ENCODE assay signal across 8 mouse cellular contexts in genomic region chr3:152166099-152166423, GRCm38 (mm10). TPM values are rescaled to one million over a fixed set of nuclear protein-coding genes. Genes with fewer than 3 reads are reported as not detected.
DNase-seq lines count a peak whose midpoint lies in the region; ATAC-seq and TF ChIP-seq lines count a peak whose summit lies in the region.

TSS of gene Gipc2 (minus strand) at chr3:152166230.

- H3K4me3 ChIP-seq in megakaryocyte, embryonic 14.5 days (replicated peaks), result peak within 1 kb of the TSS; percentile 93
- peak within 1 kb of the TSS; percentile 49 for H3K4me3 ChIP-seq in limb, embryonic 11.5 days (ENCODE audit: low read depth, low read length)
- H3K4me3 ChIP-seq in small intestine, adult 2 months (ENCODE audit: low read depth, low read length), result peak within 1 kb of the TSS; percentile 82

- no peak for TF ChIP-seq CTCF in small intestine, adult 2 months (IDR thresholded peaks at IDR 0.05; ENCODE audit: extremely low read depth, insufficient read length, insufficient replicate concordance, low read depth, low read length)

- H3K4me2 ChIP-seq in limb, embryonic 11.5 days (ENCODE audit: low read depth, severe bottlenecking), result peak within 1 kb of the TSS; percentile 96

- H3K4me1 ChIP-seq in megakaryocyte, embryonic 14.5 days, result peaks cover 73% of the 10 kb centered on the region
- H3K4me1 ChIP-seq in limb, embryonic 11.5 days (ENCODE audit: control insufficient read depth, insufficient read depth, low read length), result peaks cover 8% of the 10 kb centered on the region; the same call in 1 of the 2 replicates
- H3K4me1 ChIP-seq in small intestine, adult 2 months (ENCODE audit: control insufficient read depth, insufficient read depth, insufficient read length, low read length), result peaks cover 14% of the 10 kb centered on the region

- ATAC-seq in megakaryocyte, adult 5-6 weeks (ENCODE audit: poor library complexity, severe bottlenecking), result no peak
- no peak for ATAC-seq in limb, embryonic 11.5 days (ENCODE audit: insufficient number of reproducible peaks, low FRiP score, low TSS enrichment, low read depth)

- peaks cover 17% of the 10 kb centered on the region for H3K27me3 ChIP-seq in megakaryocyte, embryonic 14.5 days (replicated peaks)
- H3K27me3 ChIP-seq in limb, embryonic 11.5 days (ENCODE audit: control insufficient read depth, insufficient read depth, low read length), result peaks cover 7% of the 10 kb centered on the region
- H3K27me3 ChIP-seq in small intestine, adult 2 months (ENCODE audit: control insufficient read depth, insufficient read depth, low read length), result no peaks in the 10 kb centered on the region

- 8% methylated on average over 10 of the region's 10 CpGs for WGBS in limb, embryonic 11.5 days
- 9% methylated on average over 10 of the region's 10 CpGs for WGBS in small intestine, adult 2 months

- H3K36me3 ChIP-seq in megakaryocyte, embryonic 14.5 days (replicated peaks; ENCODE audit: low read length), result peaks cover 10% of the 10 kb centered on the region
- H3K36me3 ChIP-seq in limb, embryonic 11.5 days (ENCODE audit: control insufficient read depth, insufficient read depth, low read length), result no peaks in the 10 kb centered on the region
- peaks cover 3% of the 10 kb centered on the region; the same call in 1 of the 2 replicates for H3K36me3 ChIP-seq in small intestine, adult 2 months (ENCODE audit: control insufficient read depth, insufficient read depth, low read length)

- H3K9me3 ChIP-seq in megakaryocyte, embryonic 14.5 days, result peaks cover 11% of the 10 kb centered on the region
- H3K9me3 ChIP-seq in limb, embryonic 11.5 days (ENCODE audit: control insufficient read depth, low read length), result no peaks in the 10 kb centered on the region

- peak; percentile 33 for DNase-seq in embryo, embryonic 11 days
- DNase-seq in embryo, embryonic 9.5 days (ENCODE audit: extremely low spot score), result no peak
- DNase-seq in limb, embryonic 11.5 days (ENCODE audit: low spot score), result peak; percentile 54
- DNase-seq in urinary bladder, postnatal 14 days (ENCODE audit: low spot score), result no peak
- DNase-seq in kidney, adult 18-20 months, result no peak

- no peak for TF ChIP-seq POLR2A in small intestine, adult 2 months (IDR thresholded peaks at IDR 0.05; ENCODE audit: low read depth, low read length)

- H3K9ac ChIP-seq in limb, embryonic 11.5 days (ENCODE audit: low read length), result peak within 1 kb of the TSS; percentile 50

- no peak within 1 kb of the TSS for H3K27ac ChIP-seq in limb, embryonic 11.5 days (replicated peaks; ENCODE audit: low read depth, low read length)
- peak within 1 kb of the TSS; percentile 98 for H3K27ac ChIP-seq in small intestine, adult 2 months (ENCODE audit: insufficient read depth, low read depth, low read length)

RNA-seq across cellular contexts. Expression of gene Gipc2, which starts in this region (rescaled TPM):
- 2.4 TPM in 1 of 2 replicates, not detected in the other for polyA plus RNA-seq in megakaryocyte, embryonic 14.5 days (2012; ENCODE audit: insufficient read depth, low replicate concordance)
- total RNA-seq in megakaryocyte, adult 5-6 weeks (2015), result not detected in 2 replicates
- total RNA-seq in megakaryocyte, adult 5-6 weeks (2017), result 0.44 TPM in 1 of 2 replicates, not detected in the other
- 3.0 and 3.3 TPM in 2 replicates for polyA plus RNA-seq in limb, embryonic 11.5 days (2014; fragmentation: Nextera tagmentation; extraction: Ambion mirVana)
- polyA plus RNA-seq in small intestine, adult 2 months (2012; rRNA removed), result 52.0 and 121 TPM in 2 replicates

Comparison
In these comparisons a context has a peak if more than half of its experiments do, and no peak if none do; other contexts are left out.
1. RNA of gene Gipc2 (polyA plus RNA-seq): 52.0 to 121 TPM in small intestine, adult 2 months; 3.0 to 3.3 TPM in limb, embryonic 11.5 days and 2.4 TPM in megakaryocyte, embryonic 14.5 days; every median in the first group is over 10 times any median in the second.
2. DNase-seq: peak in embryo, embryonic 11 days (single experiment) and limb, embryonic 11.5 days (single experiment); none in embryo, embryonic 9.5 days (single experiment), urinary bladder, postnatal 14 days (single experiment) and kidney, adult 18-20 months (single experiment).
3. Peak in every context shown above with its lines, with median percentiles within 50 percentile points of each other: H3K4me3 ChIP-seq.